Mouse (Mus musculus): Measurements from ENCODE around the gene Zfp385b. TPM values are rescaled to one million over a fixed set of nuclear protein-coding genes. Genes with fewer than 3 reads are reported as not detected.

Gene Zfp385b
- polyA plus RNA-seq, 1 experiment = 1.7 TPM

DNA sequence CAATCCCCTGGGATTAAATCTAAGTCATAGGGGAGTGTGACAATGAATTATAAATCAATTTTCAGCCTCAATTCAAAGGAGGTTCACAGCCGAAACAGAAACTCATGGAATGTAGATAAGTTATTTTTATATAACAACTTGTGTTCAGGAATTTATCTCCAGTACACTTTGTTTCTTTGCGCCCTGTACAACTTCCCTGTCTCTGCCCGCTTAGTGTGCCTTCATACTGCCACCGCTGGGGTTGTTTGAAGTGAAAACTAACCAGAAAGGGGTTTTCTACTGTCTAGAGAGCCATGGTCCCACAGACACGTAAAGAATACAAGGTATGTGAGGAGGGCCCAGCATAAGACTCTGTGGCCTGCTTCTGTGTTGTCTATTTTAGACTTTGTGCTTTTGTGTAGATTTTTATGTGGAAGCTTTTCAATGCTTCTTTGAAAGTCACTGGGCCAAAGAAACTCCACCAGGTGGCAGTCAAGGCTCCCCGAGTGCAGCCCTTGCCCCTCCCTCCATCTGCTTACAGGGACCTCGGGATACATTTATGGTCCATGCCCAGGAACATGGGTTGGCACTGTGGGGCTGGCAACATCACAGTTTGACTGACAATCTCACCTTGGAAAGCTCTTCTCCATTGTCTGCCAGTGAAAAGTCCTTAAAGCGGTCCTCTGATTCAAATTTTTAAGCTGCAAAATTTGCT is 23.4 kb downstream of the Zfp385b start:
- Histone ChIP-seq H3K27ac (ENCODE audit: insufficient read depth, low read length) (no peak overlapping the region), H3K4me3 (ENCODE audit: insufficient read depth, low read length) (no peak overlapping the region), H3K4me1 (ENCODE audit: control insufficient read depth, insufficient read depth, low read length) (no peaks in the 10 kb centered on the region)
- TF ChIP-seq CTCF (IDR thresholded peaks at IDR 0.05; ENCODE audit: borderline replicate concordance, insufficient read depth, low read length) (peak; percentile 27; the same call in 1 of the 2 replicates), POLR2A (IDR thresholded peaks at IDR 0.05; ENCODE audit: low read depth, low read length) (no peak)

- TF ChIP-seq CTCF (IDR thresholded peaks at IDR 0.05; ENCODE audit: borderline replicate concordance, insufficient read depth, low read length) (no peak), POLR2A (IDR thresholded peaks at IDR 0.05; ENCODE audit: low read depth, low read length) (no peak)
- Histone ChIP-seq H3K4me1 (ENCODE audit: control insufficient read depth, insufficient read depth, low read length) (no peaks in the 10 kb centered on the region), H3K27ac (ENCODE audit: insufficient read depth, low read length) (no peak overlapping the region), H3K4me3 (ENCODE audit: insufficient read depth, low read length) (no peak overlapping the region)
These were observed 28.6 kb downstream of the Zfp385b start for GRCm38 (mm10) chr2:77790846-77791245.

GRCm38 (mm10) chr2:77790295-77790694 is 29.1 kb downstream of the Zfp385b start:
- no peaks in the 10 kb centered on the region for H3K4me1 ChIP-seq (ENCODE audit: control insufficient read depth, insufficient read depth, low read length)
- TF ChIP-seq POLR2A (IDR thresholded peaks at IDR 0.05; ENCODE audit: low read depth, low read length) = no peak
- TF ChIP-seq CTCF (IDR thresholded peaks at IDR 0.05; ENCODE audit: borderline replicate concordance, insufficient read depth, low read length) = no peak

GRCm38 (mm10) chr2:77781390-77781789 is 38.0 kb downstream of the Zfp385b start:
- H3K4me1 ChIP-seq (ENCODE audit: control insufficient read depth, insufficient read depth, low read length) = peaks cover 4% of the 10 kb centered on the region; the same call in 1 of the 2 replicates
- TF ChIP-seq CTCF (IDR thresholded peaks at IDR 0.05; ENCODE audit: borderline replicate concordance, insufficient read depth, low read length) = no peak
- TF ChIP-seq POLR2A (IDR thresholded peaks at IDR 0.05; ENCODE audit: low read depth, low read length) = no peak

More at GRCm38 (mm10) chr2:77790295-77790694, 29.1 kb downstream of the Zfp385b start:
- H3K4me3 ChIP-seq (ENCODE audit: insufficient read depth, low read length) = no peak overlapping the region
- H3K27ac ChIP-seq (ENCODE audit: insufficient read depth, low read length) = no peak overlapping the region

GRCm38 (mm10) chr2:77777781-77778180 is 41.7 kb downstream of the Zfp385b start:
- H3K27ac ChIP-seq (ENCODE audit: insufficient read depth, low read length) = no peak overlapping the region
- peaks cover 2% of the 10 kb centered on the region; the same call in 1 of the 2 replicates for H3K4me1 ChIP-seq (ENCODE audit: control insufficient read depth, insufficient read depth, low read length)
- no peak overlapping the region for H3K4me3 ChIP-seq (ENCODE audit: insufficient read depth, low read length)
- TF ChIP-seq POLR2A (IDR thresholded peaks at IDR 0.05; ENCODE audit: low read depth, low read length) (no peak), CTCF (IDR thresholded peaks at IDR 0.05; ENCODE audit: borderline replicate concordance, insufficient read depth, low read length) (no peak)

More at GRCm38 (mm10) chr2:77781390-77781789, 38.0 kb downstream of the Zfp385b start:
- H3K4me3 ChIP-seq (ENCODE audit: insufficient read depth, low read length) = no peak overlapping the region
- no peak overlapping the region for H3K27ac ChIP-seq (ENCODE audit: insufficient read depth, low read length)

DNA sequence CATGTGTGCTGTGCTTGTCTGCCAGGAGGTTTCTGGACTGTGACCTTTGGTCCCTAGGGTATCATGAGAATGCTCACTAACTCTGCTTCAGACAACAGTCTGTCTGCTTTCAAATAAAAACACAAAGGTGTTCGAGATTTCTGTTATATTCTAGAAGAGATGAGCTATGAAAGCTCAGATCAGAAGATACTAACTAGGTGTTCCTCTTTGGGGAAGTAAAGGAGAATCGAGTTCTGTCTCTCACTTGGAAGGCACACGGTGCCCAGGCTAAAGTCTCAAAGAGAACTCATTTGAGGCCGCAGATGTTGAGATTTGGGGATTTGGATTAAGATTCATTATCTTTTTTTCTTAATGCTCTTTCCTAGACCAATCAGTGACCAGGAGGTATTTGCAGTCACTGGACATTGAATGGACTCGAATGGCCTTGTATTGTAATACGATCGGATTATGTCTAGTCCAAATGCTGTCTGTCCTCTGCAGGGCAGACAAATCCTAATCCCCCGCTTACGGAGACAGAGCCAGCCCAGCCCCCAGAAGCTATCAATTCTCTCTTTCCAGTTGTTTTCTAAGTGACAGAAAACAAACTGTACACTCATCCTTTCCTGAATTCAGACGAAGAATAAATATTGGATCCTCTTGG is 42.3 kb downstream of the Zfp385b start:
- TF ChIP-seq POLR2A (IDR thresholded peaks at IDR 0.05; ENCODE audit: low read depth, low read length) (no peak), CTCF (IDR thresholded peaks at IDR 0.05; ENCODE audit: borderline replicate concordance, insufficient read depth, low read length) (no peak)
- no peak overlapping the region for H3K27ac ChIP-seq (ENCODE audit: insufficient read depth, low read length)
- no peak overlapping the region for H3K4me3 ChIP-seq (ENCODE audit: insufficient read depth, low read length)
- H3K4me1 ChIP-seq (ENCODE audit: control insufficient read depth, insufficient read depth, low read length) = peaks cover 2% of the 10 kb centered on the region; the same call in 1 of the 2 replicates

- TF ChIP-seq POLR2A (IDR thresholded peaks at IDR 0.05; ENCODE audit: low read depth, low read length) (no peak), CTCF (IDR thresholded peaks at IDR 0.05; ENCODE audit: borderline replicate concordance, insufficient read depth, low read length) (no peak)
- peaks cover 2% of the 10 kb centered on the region; the same call in 1 of the 2 replicates for H3K4me1 ChIP-seq (ENCODE audit: control insufficient read depth, insufficient read depth, low read length)
- H3K27ac ChIP-seq (ENCODE audit: insufficient read depth, low read length) = no peak overlapping the region
- no peak overlapping the region for H3K4me3 ChIP-seq (ENCODE audit: insufficient read depth, low read length)
These were observed 44.1 kb downstream of the Zfp385b start for GRCm38 (mm10) chr2:77775247-77775880.

- Histone ChIP-seq H3K4me3 (ENCODE audit: insufficient read depth, low read length) (no peak overlapping the region), H3K4me1 (ENCODE audit: control insufficient read depth, insufficient read depth, low read length) (no peaks in the 10 kb centered on the region), H3K27ac (ENCODE audit: insufficient read depth, low read length) (no peak overlapping the region)
- TF ChIP-seq POLR2A (IDR thresholded peaks at IDR 0.05; ENCODE audit: low read depth, low read length) = no peak
- TF ChIP-seq CTCF (IDR thresholded peaks at IDR 0.05; ENCODE audit: borderline replicate concordance, insufficient read depth, low read length) = no peak
These were observed 49.3 kb downstream of the Zfp385b start for GRCm38 (mm10) chr2:77770056-77770697.

- Histone ChIP-seq H3K4me3 (ENCODE audit: insufficient read depth, low read length) (no peak overlapping the region), H3K27ac (ENCODE audit: insufficient read depth, low read length) (no peak overlapping the region), H3K4me1 (ENCODE audit: control insufficient read depth, insufficient read depth, low read length) (no peaks in the 10 kb centered on the region)
- no peak for TF ChIP-seq CTCF (IDR thresholded peaks at IDR 0.05; ENCODE audit: borderline replicate concordance, insufficient read depth, low read length)
- TF ChIP-seq POLR2A (IDR thresholded peaks at IDR 0.05; ENCODE audit: low read depth, low read length) = no peak
These were observed 51.0 kb downstream of the Zfp385b start for GRCm38 (mm10) chr2:77768321-77768886.

Data from embryonic fibroblast, embryonic 13.5 days (primary cell).